In the genomic region with DNA sequence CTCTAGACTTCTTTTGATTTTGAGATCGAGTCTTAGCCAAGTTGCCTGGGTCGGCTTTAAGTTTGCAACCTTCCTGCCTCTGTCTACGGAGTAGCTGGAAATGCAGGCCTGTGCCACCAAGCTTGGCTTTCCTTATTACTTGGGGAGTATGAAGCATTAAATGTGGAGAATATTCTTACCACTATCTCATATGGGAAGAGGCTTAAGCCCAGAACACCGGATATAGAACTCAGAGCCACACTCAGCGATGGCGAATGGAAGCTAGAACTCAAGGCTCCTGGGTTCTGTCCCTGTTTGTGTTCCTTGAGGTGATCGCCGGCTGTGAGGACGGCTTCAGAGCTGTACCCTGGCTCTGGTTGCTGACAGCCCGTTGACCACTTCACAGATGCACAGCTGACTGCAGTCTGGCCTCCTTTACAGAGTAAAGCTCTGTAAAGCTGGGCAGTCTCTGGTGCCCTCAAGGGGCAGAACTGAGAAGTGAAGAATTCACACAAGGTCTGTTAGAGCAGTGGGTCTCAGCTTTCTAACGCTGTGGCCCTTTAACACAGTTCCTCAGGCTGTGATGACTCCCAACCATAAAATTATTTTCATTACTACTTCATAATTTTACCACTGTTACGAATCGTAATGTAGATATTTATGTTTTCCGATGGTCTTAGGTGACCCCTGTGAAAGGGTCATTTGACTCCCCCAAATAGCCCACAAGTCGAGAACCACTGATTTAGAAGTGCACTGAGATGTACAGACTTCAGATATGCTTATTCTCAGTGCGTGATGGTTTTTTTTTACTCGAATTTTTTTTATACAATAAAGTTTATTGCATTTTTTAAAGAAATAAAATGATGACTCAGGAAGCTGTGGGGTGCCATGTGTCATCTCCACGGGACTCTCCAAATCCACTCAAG, we compare ENCODE assay signal across 7 mouse cellular contexts. TPM values are rescaled to one million over a fixed set of nuclear protein-coding genes. Genes with fewer than 3 reads are reported as not detected.
DNase-seq lines count a peak whose midpoint lies in the region; ATAC-seq lines count a peak whose summit lies in the region.

No protein-coding gene starts in this region.

- 57% methylated on average over 18 of the region's 18 CpGs for WGBS in intestine, embryonic 14.5 days

- no peak overlapping the region for H3K9ac ChIP-seq in intestine, embryonic 14.5 days (ENCODE audit: low read length)

- peak; percentile 69 for DNase-seq in adrenal gland, adult 2 months
- peak; percentile 67 to 83 for DNase-seq in cerebellum, postnatal 4 days (ENCODE audit: low spot score in 2 of 2)
- DNase-seq in frontal cortex, postnatal 25 days (ENCODE audit: low spot score in 2 of 2): peak; percentile 56 to 66
- DNase-seq in intestine, embryonic 14.5 days (ENCODE audit: low spot score): peak; percentile 81
- peak; percentile 26 to 51 for DNase-seq in left cerebral cortex, adult 8-10 months (ENCODE audit: low spot score in 2 of 2)
- DNase-seq in right cerebral cortex, postnatal 14 days: peak; percentile 72

- peak; percentile 89 for ATAC-seq in intestine, embryonic 14.5 days (replicated peaks; ENCODE audit: low FRiP score, low TSS enrichment, low read depth)
- ATAC-seq in megakaryocyte-erythroid progenitor cell, adult 5-6 weeks (replicated peaks; ENCODE audit: low FRiP score, low TSS enrichment, poor library complexity, severe bottlenecking): peak; percentile 55

- no peaks in the 10 kb centered on the region for H3K27me3 ChIP-seq in intestine, embryonic 14.5 days (replicated peaks; ENCODE audit: control insufficient read depth, insufficient read depth, low read length)

- H3K4me2 ChIP-seq in intestine, embryonic 14.5 days (ENCODE audit: low read length): no peak overlapping the region

- H3K27ac ChIP-seq in intestine, embryonic 14.5 days (ENCODE audit: low read depth): no peak overlapping the region

- no peaks in the 10 kb centered on the region for H3K36me3 ChIP-seq in intestine, embryonic 14.5 days (ENCODE audit: control insufficient read depth, insufficient read depth, low read length)

- H3K9me3 ChIP-seq in intestine, embryonic 14.5 days (ENCODE audit: control insufficient read depth, low read length): no peaks in the 10 kb centered on the region

- no peaks in the 10 kb centered on the region for H3K4me1 ChIP-seq in intestine, embryonic 14.5 days (replicated peaks; ENCODE audit: control insufficient read depth, insufficient read depth, low read length)

- no peak overlapping the region for H3K4me3 ChIP-seq in intestine, embryonic 14.5 days (ENCODE audit: low read depth, low read length)

RNA-seq across cellular contexts. Expression of a gene that starts 23.6 kb away (rescaled TPM):
- total RNA-seq in adrenal gland, adult 2 months (2021): 10 to 100 TPM; 22.0 to 24.1 TPM
- polyA plus RNA-seq in adrenal gland, adult 2 months (2012; rRNA removed): 44.8 and 49.3 TPM in 2 replicates
- 11.1 and 12.1 TPM in 2 replicates for polyA plus RNA-seq in intestine, embryonic 14.5 days (2014; fragmentation: Nextera tagmentation; extraction: Ambion mirVana)
- 100 to 1,000 TPM; 191 to 209 (median 206) TPM for total RNA-seq in left cerebral cortex, adult 8-10 months (2022)
- 1.5 TPM in 2 replicates for total RNA-seq in megakaryocyte-erythroid progenitor cell, adult 5-6 weeks (2014; fragmentation: Nextera tagmentation)
- total RNA-seq in megakaryocyte-erythroid progenitor cell, adult 5-6 weeks (2017): 2.5 TPM in 1 of 2 replicates, not detected in the other

RNA-seq across cellular contexts. Expression of a gene that starts 31.1 kb away (rescaled TPM):
- 1 to 10 TPM; 5.0 to 7.9 TPM for total RNA-seq in adrenal gland, adult 2 months (2021)
- 11.3 and 12.3 TPM in 2 replicates for polyA plus RNA-seq in adrenal gland, adult 2 months (2012; rRNA removed)
- polyA plus RNA-seq in intestine, embryonic 14.5 days (2014; fragmentation: Nextera tagmentation; extraction: Ambion mirVana): 22.4 and 28.3 TPM in 2 replicates
- total RNA-seq in left cerebral cortex, adult 8-10 months (2022): 1 to 10 TPM; 2.9 to 4.2 (median 3.9) TPM
- total RNA-seq in megakaryocyte-erythroid progenitor cell, adult 5-6 weeks (2014; fragmentation: Nextera tagmentation): not detected in 2 replicates
- total RNA-seq in megakaryocyte-erythroid progenitor cell, adult 5-6 weeks (2017): 0.33 TPM in 1 of 2 replicates, not detected in the other

Comparison
In these comparisons a context has a peak if more than half of its experiments do, and no peak if none do; other contexts are left out.
1. RNA of a gene that starts 23.6 kb away (total RNA-seq): 191 to 209 TPM in left cerebral cortex, adult 8-10 months and 22.0 to 24.1 TPM in adrenal gland, adult 2 months; 1.5 to 2.5 TPM in megakaryocyte-erythroid progenitor cell, adult 5-6 weeks; every median in the first group is over 4 times any median in the second.
2. Peak in every context shown above with its lines, with median percentiles within 50 percentile points of each other: DNase-seq.